Mouse (Mus musculus): ENCODE data around the gene Trpm4. TPM values are rescaled to one million over a fixed set of nuclear protein-coding genes. Genes with fewer than 3 reads are reported as not detected.

Gene Trpm4
- 10 to 100 TPM in 1 of 2 experiments, 1 to 10 TPM in 1; 9.5 to 13.8 TPM for polyA plus RNA-seq (2017; shearing (Covaris generic))

GRCm38 (mm10) chr7:45333431-45333982 is at the start of gene Trpm4:
Trpm4 (minus strand) TSS chr7:45333780.

GRCm38 (mm10) chr7:45370475-45371311 is 37.1 kb upstream of the Trpm4 start, which contains the start of gene Lin7b:
Lin7b (minus strand) TSS chr7:45370583.

GRCm38 (mm10) chr7:45366652-45367019 is 33.1 kb upstream of the Trpm4 start, which contains the start of gene Ppfia3:
Ppfia3 (minus strand) TSS chr7:45367019.

GRCm38 (mm10) chr7:45335056-45335455 is 1.5 kb upstream of the Trpm4 start, which contains the start of gene Hrc:
Hrc (plus strand) TSS chr7:45335290.

GRCm38 (mm10) chr7:45277136-45277760 is 56.3 kb downstream of the Trpm4 start, which contains the start of gene Slc6a21:
Slc6a21 (plus strand) TSS chr7:45277513.

Other genes with a start within 250 kb of the Trpm4 start
- gene Rcn3, start 241.6 kb downstream of the Trpm4 start, polyA plus RNA-seq (2017; shearing (Covaris generic)): 10 to 100 TPM in 1 of 2 experiments, 1 to 10 TPM in 1; 3.5 to 13.7 TPM
- 1 to 10 TPM; 1.1 to 5.2 TPM for gene Fcgrt, start 229.9 kb downstream of the Trpm4 start, polyA plus RNA-seq (2017; shearing (Covaris generic))
- gene Rps11, start 209.3 kb downstream of the Trpm4 start, polyA plus RNA-seq (2017; shearing (Covaris generic)): 1,000 to 10,000 TPM; 2,095 to 2,158 TPM
- 1,000 to 10,000 TPM; 2,041 to 2,586 TPM for gene Rpl13a, start 205.0 kb downstream of the Trpm4 start, polyA plus RNA-seq (2017; shearing (Covaris generic))
- not detected for gene Gm45713, start 197.5 kb downstream of the Trpm4 start, polyA plus RNA-seq (2017; shearing (Covaris generic))
- 100 to 1,000 TPM; 207 to 313 TPM for gene Flt3l, start 197.3 kb downstream of the Trpm4 start, polyA plus RNA-seq (2017; shearing (Covaris generic))
- 10 to 100 TPM; 53.5 to 57.9 TPM for gene Pih1d1, start 179.5 kb downstream of the Trpm4 start, polyA plus RNA-seq (2017; shearing (Covaris generic))
- gene Aldh16a1, start 179.2 kb downstream of the Trpm4 start, polyA plus RNA-seq (2017; shearing (Covaris generic)): 10 to 100 TPM; 50.3 to 78.2 TPM
- under 1 TPM in 1 of 2 experiments, not detected in 1; 0.16 TPM for gene Slc17a7, start 169.8 kb downstream of the Trpm4 start, polyA plus RNA-seq (2017; shearing (Covaris generic))
- not detected for gene Gfy, start 154.2 kb downstream of the Trpm4 start, polyA plus RNA-seq (2017; shearing (Covaris generic))
- gene Pth2, start 152.8 kb downstream of the Trpm4 start, polyA plus RNA-seq (2017; shearing (Covaris generic)): not detected
- gene Ccdc155, start 128.9 kb downstream of the Trpm4 start, polyA plus RNA-seq (2017; shearing (Covaris generic)): under 1 TPM; 0.24 to 0.70 TPM
- gene Dkkl1, start 121.6 kb downstream of the Trpm4 start, polyA plus RNA-seq (2017; shearing (Covaris generic)): 10 to 100 TPM; 23.4 to 31.7 TPM
- 1 to 10 TPM; 3.8 to 5.8 TPM for gene Tead2, start 118.0 kb downstream of the Trpm4 start, polyA plus RNA-seq (2017; shearing (Covaris generic))
- gene Cd37, start 94.7 kb downstream of the Trpm4 start, polyA plus RNA-seq (2017; shearing (Covaris generic)): 100 to 1,000 TPM; 565 to 611 TPM
- gene Slc6a16, start 92.7 kb downstream of the Trpm4 start, polyA plus RNA-seq (2017; shearing (Covaris generic)): under 1 TPM in 1 of 2 experiments, not detected in 1; 0.40 TPM
- gene Slc6a21, start 56.3 kb downstream of the Trpm4 start, polyA plus RNA-seq (2017; shearing (Covaris generic)): under 1 TPM; 0.18 to 0.38 TPM
- not detected for gene Hrc, start 1.5 kb upstream of the Trpm4 start, polyA plus RNA-seq (2017; shearing (Covaris generic))
- under 1 TPM; 0.36 to 0.60 TPM for gene Ppfia3, start 33.2 kb upstream of the Trpm4 start, polyA plus RNA-seq (2017; shearing (Covaris generic))
- under 1 TPM in 1 of 2 experiments, not detected in 1; 0.90 TPM for gene Lin7b, start 36.8 kb upstream of the Trpm4 start, polyA plus RNA-seq (2017; shearing (Covaris generic))
- gene Snrnp70, start 62.0 kb upstream of the Trpm4 start, polyA plus RNA-seq (2017; shearing (Covaris generic)): 100 to 1,000 TPM; 192 to 196 TPM
- gene Kcna7, start 71.9 kb upstream of the Trpm4 start, polyA plus RNA-seq (2017; shearing (Covaris generic)): under 1 TPM in 1 of 2 experiments, not detected in 1; 0.17 TPM
- gene Ntf5, start 79.9 kb upstream of the Trpm4 start, polyA plus RNA-seq (2017; shearing (Covaris generic)): under 1 TPM; 0.71 to 0.96 TPM
- gene Lhb, start 87.0 kb upstream of the Trpm4 start, polyA plus RNA-seq (2017; shearing (Covaris generic)): not detected
- gene Gys1, start 101.1 kb upstream of the Trpm4 start, polyA plus RNA-seq (2017; shearing (Covaris generic)): 10 to 100 TPM; 14.1 to 14.9 TPM
- 10 to 100 TPM; 62.1 to 62.7 TPM for gene Ruvbl2, start 104.3 kb upstream of the Trpm4 start, polyA plus RNA-seq (2017; shearing (Covaris generic))
- 1,000 to 10,000 TPM; 1,804 to 2,248 TPM for gene Ftl1, start 126.1 kb upstream of the Trpm4 start, polyA plus RNA-seq (2017; shearing (Covaris generic))
- gene Bax, start 133.1 kb upstream of the Trpm4 start, polyA plus RNA-seq (2017; shearing (Covaris generic)): 100 to 1,000 TPM; 267 to 295 TPM
- 1 to 10 TPM; 2.5 to 5.9 TPM for gene Tulp2, start 148.1 kb upstream of the Trpm4 start, polyA plus RNA-seq (2017; shearing (Covaris generic))
- gene Gm45808, start 153.0 kb upstream of the Trpm4 start, polyA plus RNA-seq (2017; shearing (Covaris generic)): not detected
- under 1 TPM; 0.60 to 0.68 TPM for gene Dhdh, start 155.0 kb upstream of the Trpm4 start, polyA plus RNA-seq (2017; shearing (Covaris generic))
- 100 to 1,000 TPM; 266 to 278 TPM for gene Nucb1, start 176.6 kb upstream of the Trpm4 start, polyA plus RNA-seq (2017; shearing (Covaris generic))
- gene Ppp1r15a, start 192.5 kb upstream of the Trpm4 start, polyA plus RNA-seq (2017; shearing (Covaris generic)): 100 to 1,000 TPM in 1 of 2 experiments, 10 to 100 TPM in 1; 90.4 to 153 TPM
- 1 to 10 TPM; 1.5 to 3.4 TPM for gene Plekha4, start 192.6 kb upstream of the Trpm4 start, polyA plus RNA-seq (2017; shearing (Covaris generic))
- 1 to 10 TPM; 1.4 to 1.9 TPM for gene Hsd17b14, start 221.1 kb upstream of the Trpm4 start, polyA plus RNA-seq (2017; shearing (Covaris generic))
- gene Bcat2, start 236.4 kb upstream of the Trpm4 start, polyA plus RNA-seq (2017; shearing (Covaris generic)): 10 to 100 TPM; 59.6 to 75.4 TPM

Data from inflammation-experienced regulatory T-cells (primary cell).